Mouse (Mus musculus) cerebellum, adult 8-10 months (tissue): Measurements from ENCODE around the gene Ankmy1.

Experiments
- DNase-seq: peaks from one replicate; pipeline ENCODE4 v3.0.0; 2022

The Ankmy1 gene

DNA sequence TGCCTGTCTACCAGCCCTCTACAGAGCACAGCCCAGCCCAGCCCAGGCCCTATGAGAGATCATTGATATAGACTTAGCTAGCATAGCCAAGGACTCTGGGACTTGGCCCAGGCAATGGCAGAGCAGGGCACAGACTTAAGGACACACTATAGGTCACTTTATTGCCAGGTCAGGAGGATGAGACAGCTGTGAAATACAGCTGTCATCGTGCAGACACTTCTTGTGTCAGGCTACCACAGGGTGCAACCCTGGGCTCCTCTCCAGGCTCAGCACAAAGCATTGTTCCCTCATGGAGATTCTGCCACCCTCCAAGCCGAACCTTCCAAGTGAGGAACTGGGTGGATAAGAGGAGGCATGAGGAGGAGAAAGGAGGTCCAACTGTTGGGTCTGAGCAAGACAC lies 32.7 kb downstream of the Ankmy1 start:
- DNase-seq = no peak

DNA sequence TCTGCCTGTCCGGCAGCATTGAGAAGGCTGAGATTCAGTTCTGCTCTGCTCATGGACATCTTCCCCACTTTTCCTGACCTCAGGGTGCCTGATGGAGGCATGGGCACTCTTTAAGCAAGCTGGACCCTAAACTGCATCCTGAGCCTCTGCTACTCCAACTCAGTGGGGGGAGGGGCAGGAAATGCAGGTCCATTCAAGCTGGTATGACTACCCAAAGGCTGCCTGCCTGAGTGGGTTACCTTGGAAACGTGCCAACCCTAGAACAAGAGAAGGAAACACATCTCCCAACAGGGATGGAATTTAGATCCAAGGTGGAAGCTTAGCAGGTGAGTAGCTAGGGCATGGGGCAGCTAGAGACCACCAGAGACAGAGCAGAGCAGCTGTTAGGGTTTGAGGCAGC lies 36.5 kb downstream of the Ankmy1 start:
- no peak for DNase-seq

DNA sequence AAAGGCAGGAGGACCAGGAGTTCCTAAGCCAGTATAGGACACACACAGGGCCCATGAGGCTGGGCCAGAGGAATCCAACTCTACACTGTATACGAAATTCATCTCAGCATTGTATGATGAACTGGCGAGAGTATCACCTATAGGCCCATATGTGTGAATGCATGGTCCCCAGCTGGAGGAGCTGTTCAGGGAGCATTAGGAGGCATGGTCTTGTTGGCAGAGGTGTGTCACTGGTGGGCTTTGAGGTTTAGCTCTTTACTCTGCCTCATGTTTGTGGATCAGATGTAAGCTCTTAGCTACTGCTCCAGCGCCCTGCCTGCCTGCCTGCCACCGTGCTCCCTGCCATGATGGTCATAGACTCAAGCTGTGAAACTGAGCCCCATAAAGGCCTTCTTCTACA lies 39.4 kb downstream of the Ankmy1 start:
- no peak for DNase-seq

DNA sequence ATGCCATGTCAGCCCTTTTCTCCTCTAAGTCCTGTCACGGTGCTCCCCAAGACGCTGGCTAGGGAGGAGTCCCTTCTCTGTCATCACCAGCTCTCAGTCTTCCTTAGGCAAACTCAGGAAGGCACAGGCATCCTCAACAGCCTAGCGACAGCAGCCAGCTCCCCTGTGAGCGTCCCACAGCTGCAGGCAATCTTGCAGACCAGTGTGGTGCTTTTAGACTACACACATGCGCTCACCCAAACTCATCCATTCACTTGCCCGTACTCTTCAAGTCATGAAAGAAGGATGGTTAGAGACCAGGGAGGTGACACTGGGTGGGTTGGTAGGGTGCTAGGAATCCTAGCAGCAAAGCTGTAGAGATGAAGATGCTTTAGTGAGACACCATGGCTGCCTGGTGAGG lies 41.2 kb downstream of the Ankmy1 start:
- no peak for DNase-seq

DNA sequence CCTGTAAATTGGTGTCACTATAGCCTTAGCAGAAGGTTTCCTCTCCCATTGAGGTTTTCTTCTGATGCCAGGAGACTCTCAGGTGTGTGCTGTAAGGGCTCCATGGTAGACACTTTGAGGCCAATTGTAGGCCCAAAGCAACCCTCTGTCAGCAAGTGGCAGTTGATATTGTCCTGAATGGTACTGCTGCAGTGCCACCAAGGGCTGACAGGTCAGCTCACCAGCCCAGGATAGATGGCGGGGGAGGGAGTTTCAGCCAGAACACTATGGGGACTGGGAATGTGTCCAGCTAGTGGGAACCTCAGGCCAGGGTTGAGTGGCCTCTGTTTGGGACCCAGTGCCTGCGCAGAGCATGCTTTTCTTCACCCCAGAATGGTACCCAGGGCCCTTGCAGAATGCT lies 50.3 kb downstream of the Ankmy1 start:
- no peak for DNase-seq

DNA sequence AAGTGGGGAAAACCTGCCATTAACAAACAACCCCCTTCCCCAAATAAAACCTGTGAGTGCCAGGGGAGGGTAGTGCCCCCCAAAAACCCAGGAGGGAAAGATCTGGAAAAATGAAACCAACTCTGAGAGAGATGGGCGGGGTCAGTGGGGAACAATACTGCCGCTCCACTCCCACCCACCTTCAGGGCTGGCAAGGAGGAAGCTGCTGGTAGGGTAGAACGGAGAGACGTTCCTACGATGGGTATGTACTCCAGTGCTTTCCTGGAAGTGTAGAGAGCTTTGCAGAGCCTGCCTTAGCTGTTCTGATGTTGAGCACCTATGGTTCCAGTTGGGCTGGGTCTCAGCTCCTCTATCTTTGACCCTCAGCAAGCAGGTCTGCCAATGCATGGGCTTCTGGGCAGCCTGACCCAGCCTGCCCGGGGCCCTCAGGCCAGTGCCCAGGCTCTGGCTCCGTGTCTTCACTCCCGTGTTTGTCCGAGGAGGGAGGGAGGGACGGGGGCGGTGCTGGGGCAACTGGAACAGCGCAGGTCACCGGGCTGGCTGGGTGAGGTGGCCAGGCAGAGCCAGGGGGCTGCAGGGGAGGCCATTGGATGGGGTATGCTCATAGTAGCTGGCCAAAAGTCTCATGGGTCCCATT lies 52.6 kb downstream of the Ankmy1 start:
- DNase-seq = no peak

DNA sequence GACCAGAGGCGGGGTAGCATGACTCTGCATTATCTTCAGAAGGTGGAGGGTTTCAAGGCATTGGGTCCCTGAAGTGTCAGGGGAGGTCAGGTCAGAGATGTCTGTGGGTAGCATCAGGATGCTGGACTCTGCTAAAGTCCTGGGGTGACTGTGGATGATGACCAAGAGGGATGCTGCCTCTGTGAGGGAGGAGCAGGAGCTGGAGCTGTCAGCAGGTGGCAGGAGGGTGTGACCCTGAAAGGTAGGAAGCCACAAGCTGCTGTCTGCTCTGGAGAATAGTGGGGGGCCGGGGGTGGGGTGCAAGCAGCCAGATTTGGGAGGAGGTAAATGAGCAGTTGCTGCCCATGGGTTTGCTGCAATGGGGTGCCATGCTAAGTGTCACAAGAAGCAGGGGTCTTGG lies 53.2 kb downstream of the Ankmy1 start:
- DNase-seq = no peak

DNA sequence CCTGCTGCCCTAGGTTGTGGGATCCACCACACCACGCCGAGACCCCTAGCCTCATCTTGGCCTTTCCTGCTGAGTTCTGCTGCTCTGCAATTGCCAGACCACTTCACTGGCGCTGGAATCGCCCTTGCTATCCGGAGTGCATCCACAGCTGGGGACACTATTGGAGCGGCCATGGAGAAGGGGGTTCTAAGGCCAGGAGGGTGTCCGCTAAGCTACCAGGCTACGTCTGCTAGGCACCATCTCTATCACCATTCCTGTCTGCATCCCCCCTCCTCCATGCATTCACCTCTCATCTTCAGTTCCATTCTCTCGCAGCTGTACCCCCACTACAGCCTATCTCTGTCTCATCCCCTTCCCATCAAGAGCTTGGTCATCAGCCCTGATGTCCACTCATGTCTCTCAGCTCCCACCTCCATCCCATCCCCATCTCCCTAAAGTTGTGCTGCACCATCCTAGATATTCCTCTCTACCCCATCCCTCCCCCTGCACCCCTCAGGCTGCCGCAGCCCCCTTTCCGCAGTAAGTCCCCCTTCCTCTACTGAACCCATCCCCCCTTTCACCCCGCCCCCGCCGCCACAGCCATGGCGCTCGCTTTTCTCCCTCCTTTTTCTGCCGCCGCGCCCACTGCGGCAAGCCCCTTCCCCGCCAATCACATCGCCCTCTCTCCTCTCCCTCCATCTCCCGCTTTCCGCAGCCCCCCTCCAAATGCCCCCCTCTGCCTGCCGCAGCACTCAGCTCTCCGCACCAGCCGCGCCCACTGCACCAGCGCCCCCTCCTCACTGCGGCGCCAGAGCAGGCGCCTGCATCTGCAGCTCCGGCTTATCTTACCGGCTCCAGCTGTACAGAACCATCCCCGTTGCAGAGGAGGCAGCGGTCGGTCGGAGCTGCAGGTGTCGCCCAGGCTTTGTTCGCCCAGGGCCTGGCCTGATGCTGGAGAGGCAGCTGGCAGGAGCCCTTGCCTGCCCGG lies 54.5 kb downstream of the Ankmy1 start:
- no peak for DNase-seq

DNA sequence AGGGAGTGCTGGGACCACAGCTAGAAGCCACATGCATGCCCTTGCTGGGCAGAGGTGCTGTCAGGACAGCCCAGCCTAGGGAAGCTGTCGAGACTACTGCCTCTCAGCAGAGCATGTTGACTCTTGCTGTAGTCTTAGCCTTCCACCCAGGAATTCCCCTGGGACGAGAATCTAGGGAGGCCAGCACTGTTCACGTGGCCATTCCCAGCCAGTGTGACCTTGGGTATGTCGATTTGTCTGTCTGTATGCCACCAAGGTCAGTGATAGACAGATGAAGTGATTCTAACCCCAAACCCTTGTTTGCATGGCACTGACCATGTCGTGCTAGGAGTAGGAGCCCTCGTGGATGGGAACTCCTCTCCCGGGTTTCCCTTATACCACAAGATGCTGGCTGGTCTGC lies 56.8 kb downstream of the Ankmy1 start:
- DNase-seq = no peak

DNA sequence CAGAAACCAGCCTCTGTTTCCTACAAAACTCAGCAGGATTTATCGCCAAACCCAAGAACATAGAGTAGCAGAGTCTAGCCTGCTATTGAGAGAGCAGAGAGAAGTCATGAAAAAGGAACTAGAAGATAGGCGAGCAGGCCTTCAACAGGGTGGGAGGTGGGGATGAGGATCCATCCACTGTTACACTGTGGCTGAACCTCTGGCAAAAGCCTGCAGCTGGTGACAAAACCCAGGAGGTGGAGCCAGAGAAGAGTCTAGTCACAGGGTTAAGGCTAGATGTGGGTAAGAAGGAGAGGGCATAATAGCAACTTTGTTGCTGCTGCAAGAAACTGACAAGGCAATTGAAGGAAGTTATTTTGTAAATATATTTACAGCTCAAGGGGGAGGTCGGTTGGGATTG lies 61.3 kb downstream of the Ankmy1 start:
- DNase-seq = no peak

DNA sequence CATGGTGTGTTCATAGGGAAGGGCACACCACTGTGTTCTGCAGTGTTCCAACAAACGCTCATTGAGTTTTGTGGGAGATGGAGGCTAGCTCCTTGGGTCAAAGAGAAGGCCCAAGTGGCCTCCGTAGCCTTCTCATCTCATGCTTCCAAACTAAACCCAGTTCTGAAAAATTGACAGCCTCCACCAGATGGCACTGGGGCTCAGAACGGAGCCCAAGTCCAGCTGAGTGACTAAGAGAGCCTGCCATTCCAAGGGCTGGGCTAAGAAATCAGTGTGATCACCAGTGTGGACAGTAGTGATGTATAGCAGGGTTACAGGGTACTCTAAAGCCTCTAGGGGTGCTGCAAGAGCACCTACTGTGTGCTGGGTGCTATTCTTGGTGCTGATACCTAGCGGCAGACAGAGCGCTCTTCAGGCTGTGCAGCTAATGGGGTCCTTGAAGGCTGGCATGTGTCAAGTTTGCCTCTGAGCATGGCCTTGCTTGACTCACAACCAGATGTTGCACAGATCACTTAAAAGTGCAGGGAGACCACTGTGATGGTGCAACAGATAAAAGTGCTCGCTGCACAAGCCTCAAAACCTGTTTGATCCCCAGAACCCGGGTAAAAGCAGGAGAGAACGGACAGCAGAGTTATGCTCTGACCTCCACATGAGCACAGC lies 62.3 kb downstream of the Ankmy1 start:
- DNase-seq = peak; percentile 61

DNA sequence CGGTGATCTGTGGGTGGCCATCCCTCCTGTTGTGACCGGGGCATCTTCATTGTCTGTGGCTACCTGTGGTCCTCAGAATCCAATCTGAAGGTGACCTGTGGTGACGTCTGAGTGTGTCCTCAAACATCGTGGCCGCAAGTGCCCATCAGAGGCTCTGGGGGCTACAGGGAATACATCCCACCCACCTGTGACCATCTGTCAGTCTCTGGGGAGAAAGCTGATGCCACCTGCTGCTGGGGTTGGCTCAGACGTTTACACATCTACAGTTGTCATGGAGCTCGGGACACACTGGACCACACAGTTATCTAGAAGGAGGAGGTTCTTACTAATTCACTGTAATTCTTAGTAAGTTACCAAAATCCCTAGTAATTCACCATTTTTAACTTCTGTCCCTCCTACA lies 63.5 kb downstream of the Ankmy1 start:
- DNase-seq = no peak

DNA sequence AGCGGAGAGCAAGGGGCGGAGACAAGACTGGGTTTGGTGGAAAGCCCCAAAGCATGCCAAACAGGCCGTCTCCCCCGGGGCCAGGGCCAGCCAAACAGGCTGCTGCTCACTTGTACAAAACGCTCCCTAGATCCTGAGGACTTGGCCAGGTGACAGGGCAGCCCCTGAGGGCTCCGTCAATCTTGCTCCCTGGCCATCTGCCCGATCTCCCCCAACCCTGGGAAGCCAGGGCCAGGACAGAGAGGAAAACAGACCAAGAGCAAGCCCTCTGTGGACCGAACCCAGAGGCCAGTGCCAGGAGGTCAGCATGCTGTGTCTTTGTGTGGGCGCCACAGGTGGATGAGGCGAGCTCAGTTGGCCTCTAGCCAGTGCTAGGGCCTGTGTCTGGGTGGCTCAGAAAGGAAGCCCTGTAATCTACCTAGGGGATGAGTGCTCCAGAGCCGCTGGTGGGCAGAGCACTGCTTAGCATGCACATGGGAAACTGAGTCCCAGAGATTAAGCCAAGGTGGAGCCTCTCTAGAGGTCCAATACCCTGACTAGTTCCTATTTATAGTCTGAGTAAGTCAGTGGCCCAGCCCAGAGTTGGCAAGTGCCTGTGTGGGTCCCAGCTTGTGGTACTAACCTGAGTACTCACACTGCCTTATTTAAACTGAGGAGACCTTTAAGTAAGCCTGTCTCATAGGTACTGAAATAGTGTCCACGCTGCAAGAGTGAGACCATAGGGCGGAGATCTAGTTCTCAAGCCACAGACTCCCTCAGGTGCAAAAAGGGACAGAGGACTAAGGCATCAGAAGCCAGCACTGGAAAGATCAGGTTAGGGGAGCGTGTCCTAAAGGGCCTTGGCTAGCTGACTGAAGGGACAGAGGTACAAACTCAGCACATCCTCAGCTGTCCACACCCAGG lies 64.5 kb downstream of the Ankmy1 start:
- peak; percentile 66 for DNase-seq

DNA sequence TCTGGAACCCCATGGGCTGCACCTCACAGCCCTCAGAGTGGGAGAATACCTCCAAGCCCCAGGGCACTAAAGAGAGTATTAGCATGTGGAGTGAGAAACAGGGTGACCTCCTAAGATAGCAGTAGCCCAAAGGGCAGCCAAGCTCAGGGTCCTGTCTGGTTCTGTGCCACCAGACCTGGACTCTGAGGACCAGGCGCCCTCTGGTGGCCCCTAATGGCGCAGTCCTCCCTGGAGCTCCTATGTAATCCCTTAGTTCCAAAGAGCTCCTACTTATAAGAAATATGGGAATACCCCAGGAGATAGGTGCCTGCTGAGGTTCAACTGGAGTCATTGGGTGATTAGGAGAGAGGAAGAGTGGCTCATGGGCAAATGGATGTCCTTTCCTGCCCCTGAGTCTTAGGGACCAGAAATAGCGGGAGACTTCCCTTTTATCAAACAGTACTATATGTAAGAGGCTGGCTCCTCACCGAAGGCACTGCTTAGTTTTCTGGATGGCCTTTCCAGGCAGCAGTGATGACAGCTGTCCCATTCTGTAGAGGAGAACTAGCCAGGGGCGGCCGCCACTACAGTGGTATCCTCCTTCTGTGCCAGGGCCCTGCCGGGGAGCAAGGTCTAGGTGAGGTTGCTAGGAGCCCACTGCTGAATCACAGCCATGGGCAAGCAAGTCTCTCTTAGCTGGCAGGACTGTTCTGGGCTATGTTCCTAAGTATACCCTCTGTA lies 68.6 kb downstream of the Ankmy1 start:
- peak; percentile 86 for DNase-seq

DNA sequence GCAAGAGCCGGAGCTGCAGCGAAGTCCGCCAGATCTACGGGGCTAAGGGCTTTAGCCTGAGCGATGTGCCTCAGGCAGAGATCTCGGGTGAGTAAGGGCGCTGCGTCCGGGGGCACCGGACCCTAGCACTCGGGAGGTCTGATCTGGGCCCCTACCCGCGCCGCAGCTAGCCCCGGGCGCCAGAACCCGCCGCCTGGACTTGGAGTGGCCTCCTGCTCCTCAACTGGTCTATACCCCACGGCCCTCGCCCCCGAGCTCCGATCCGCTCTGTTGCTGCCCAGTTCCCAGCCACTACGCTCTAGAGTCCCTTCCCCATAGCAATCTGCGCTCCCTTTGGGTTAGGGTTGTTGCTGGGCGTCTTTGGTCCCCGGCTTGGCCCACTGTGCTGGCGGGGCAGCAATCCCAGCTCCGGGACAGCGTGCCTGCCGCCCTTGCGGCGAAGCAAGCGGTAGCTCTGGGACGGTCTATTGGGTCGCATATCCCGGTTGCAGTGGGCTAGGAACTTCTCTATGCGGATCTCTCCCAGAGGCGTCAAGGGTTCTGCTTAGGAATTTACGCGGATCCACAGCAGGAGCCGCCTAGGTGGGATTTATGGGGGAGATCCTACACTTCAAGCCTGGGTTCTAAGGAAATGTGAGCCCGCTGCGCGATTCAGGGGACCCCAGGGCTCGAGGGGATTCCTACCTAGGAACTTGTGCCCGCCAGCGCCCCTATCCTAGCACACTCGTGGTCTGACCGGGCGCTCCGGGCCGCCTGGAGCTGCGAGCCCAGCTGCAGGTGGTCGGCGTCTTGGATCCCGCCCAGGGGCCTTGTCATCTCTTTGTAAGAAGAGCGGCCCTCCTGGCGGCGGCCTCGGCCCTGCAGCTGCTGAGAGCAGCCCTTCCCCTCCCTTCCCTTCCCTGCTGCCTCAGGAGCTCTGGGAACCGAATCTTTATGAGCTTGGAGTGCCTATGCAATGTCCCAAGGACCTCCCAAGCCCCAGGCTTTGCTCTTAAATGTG lies 70.4 kb downstream of the Ankmy1 start:
- peak; percentile 59 for DNase-seq

DNA sequence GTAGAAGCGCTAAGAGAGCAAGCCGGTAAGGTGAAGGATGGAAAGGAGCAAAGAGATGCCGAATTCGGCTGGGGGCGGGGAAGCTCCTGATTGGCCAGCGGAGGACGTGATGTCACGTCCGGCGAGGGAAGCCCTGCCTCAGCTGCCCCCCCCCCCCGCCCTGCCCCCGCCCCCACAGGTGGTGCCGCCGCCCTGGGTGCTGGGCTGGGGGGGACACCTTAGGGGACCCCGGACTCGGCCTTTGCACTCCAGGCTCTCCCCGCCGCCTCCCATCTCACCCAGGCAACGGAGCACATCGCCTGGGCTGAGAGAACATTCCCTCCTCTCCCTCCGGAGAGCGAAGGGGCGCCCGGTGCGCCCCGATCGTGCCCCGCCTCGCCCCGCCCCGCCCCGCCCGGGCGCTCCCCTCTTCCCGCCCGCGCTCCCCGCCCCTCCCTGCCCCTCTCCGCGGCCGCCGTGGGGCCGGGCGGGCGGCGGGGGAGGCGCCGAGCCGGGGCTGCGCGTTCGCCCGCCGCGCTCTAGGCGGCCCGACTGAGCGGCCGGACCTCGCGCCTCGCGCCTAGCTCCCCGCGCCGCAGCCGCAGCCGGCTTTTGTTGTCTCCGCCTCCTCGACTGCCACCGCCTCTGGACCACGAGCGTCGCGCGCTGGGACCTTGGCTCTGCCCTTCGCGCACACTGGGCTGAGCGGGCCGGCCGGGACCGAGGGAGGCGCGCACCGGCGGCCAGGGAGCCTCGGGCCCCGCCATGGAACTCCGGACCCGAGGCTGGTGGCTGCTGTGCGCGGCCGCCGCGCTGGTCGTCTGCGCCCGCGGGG lies 71.3 kb downstream of the Ankmy1 start, which contains the start of gene Gpc1:
Gene Gpc1 (plus strand): TSS at position 458 of the 814 bp plus-strand sequence.
- peak; percentile 91 for DNase-seq

DNA sequence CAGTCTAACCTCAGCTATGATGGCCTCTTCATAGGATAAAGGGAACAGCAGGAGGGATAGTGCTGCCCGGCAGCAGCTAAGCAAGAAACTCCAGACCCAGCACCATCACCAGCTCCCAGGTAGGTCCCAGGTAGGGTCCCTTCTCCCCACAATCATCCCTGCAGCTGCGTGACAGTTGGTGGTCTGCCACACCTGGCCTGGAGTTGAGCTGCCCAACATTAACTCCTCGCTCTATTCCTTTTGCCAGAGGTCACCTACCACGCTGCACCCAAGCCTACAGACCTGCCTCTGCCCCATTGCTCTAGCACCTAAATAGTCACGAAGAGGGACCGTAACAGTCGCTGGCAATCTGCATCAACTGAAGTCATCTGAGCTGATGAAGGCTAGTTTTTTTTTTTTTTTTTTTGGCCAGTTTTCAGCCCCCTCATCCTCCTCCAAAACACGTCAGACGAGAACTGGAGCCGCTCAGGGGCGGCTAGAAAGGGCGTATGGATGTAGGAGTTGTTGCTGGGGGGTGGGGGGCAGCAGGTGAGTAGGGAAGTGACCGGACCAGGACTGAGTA lies 72.0 kb downstream of the Ankmy1 start:
- no peak for DNase-seq

DNA sequence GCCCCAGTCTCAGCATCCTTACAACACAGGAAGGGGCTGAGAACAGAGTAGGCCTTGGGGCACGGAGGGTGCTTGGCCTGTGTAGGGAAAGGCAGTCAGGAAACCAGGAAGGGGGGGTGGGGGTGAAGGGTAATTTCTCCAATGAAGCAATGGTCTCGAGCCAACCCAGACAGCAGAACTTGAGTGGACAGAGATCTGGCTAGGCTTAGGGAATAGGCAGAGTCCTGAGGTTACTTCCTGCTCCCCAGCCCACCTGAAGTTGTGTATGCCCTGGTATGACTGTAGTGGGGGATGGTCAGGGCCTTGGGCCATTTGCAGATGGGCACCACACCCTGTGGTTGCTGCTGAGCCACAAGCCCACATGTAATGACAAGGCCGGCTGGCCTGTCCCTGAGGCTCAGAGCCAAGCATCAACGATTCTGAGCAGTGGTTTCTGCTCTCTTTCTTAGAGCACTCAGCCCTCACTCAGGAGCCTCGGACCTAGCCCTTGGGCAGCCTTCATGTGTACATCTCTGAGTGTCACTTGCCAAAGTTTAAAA lies 86.9 kb downstream of the Ankmy1 start:
- DNase-seq = no peak

DNA sequence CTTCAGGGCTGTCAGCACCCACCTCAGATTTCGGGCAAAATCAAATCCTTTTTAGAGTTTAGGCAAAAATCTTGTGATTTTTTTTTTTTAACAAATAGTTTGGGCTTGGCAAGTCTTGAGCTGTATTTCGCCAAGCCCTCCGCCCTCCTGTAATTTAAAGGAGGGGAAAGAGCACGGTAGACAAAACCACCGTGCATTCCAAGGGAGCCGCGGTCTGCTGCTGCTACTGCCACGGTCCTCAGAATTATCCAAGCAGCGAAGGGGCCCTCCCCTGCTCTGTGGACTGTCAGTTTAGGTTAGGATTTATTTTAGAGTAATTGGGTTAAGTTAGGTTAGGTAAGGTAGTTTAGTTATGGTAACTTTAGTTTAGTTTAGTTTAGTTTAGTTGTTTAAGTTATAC lies 87.6 kb downstream of the Ankmy1 start:
- no peak for DNase-seq
